Mouse (Mus musculus) heart, embryonic 14.5 days (tissue): ENCODE results near the gene Cyp2b23. TPM values are rescaled to one million over a fixed set of nuclear protein-coding genes. Genes with fewer than 3 reads are reported as not detected.
"Not testable (repeated sequence)": the region's sequence is repeated elsewhere in the genome, so short reads cannot be mapped to it uniquely, and the experiment has no call there.

Source experiments
- ATAC-seq: fragments of 200-750 bp; cut with Nextera tagmentation; 2 replicates; pipeline ENCODE4 v1.8.0; 2017; ENCODE audit warnings: low read depth, moderate TSS enrichment; ENCODE audit not compliant: insufficient number of reproducible peaks, insufficient read depth, low FRiP score
- H3K27ac ChIP-seq, 2 experiments: fragments of 200-500 bp in 1 of 2; fragments of 300-500 bp in 1 of 2; sonication (generic) in 1 of 2; replicated peaks in 1 of 2; 2 replicates each; pipeline ENCODE4 v1.5.1; 2012 to 2014; ENCODE audit warnings: low read depth in 2 of 2, low read length in 2 of 2, control low read depth in 1 of 2, mild to moderate bottlenecking in 1 of 2, mixed read lengths in 1 of 2; ENCODE audit not compliant: control insufficient read depth in 1 of 2, insufficient read depth in 1 of 2
- H3K27me3 ChIP-seq: fragments of 300-500 bp; sonication (generic); 2 replicates; pipeline ENCODE4 v1.6.1; 2014; ENCODE audit warnings: mild to moderate bottlenecking, low read length, control low read depth; ENCODE audit not compliant: control insufficient read depth, insufficient read depth
- H3K36me3 ChIP-seq: fragments of 300-500 bp; sonication (generic); 2 replicates; pipeline ENCODE4 v1.6.1; 2014; ENCODE audit warnings: mild to moderate bottlenecking, control low read depth, low read length, mixed read lengths; ENCODE audit not compliant: control insufficient read depth, insufficient read depth
- H3K4me1 ChIP-seq, 2 experiments: fragments of 200-500 bp in 1 of 2; fragments of 300-500 bp in 1 of 2; sonication (generic) in 1 of 2; 2 replicates each; pipeline ENCODE4 v1.6.1; 2012 to 2014; ENCODE audit warnings: low read length in 2 of 2, control low read depth in 1 of 2, mixed read lengths in 1 of 2; ENCODE audit not compliant: control insufficient read depth in 2 of 2, insufficient read depth in 2 of 2
- H3K4me2 ChIP-seq: fragments of 300-500 bp; sonication (generic); 2 replicates; pipeline ENCODE4 v1.6.1; 2014; ENCODE audit warnings: mild to moderate bottlenecking, low read length
- H3K4me3 ChIP-seq, 2 experiments: fragments of 200-500 bp in 1 of 2; fragments of 300-500 bp in 1 of 2; sonication (generic) in 1 of 2; 2 replicates each; pipeline ENCODE4 v1.5.1; 2012 to 2014; ENCODE audit warnings: low read length in 2 of 2, mild to moderate bottlenecking in 2 of 2, control low read depth in 1 of 2, low read depth in 1 of 2, moderate library complexity in 1 of 2; ENCODE audit not compliant: control insufficient read depth in 1 of 2, insufficient read depth in 1 of 2
- H3K9ac ChIP-seq: fragments of 300-500 bp; sonication (generic); 2 replicates; pipeline ENCODE4 v1.6.1; 2014; ENCODE audit warnings: mild to moderate bottlenecking, low read length
- H3K9me3 ChIP-seq: fragments of 300-500 bp; sonication (generic); 2 replicates; pipeline ENCODE4 v1.6.1; 2016; ENCODE audit warnings: low read length, control low read depth; ENCODE audit not compliant: control insufficient read depth
- WGBS: fragments of 180-500 bp; shearing (Covaris S2); extraction: QIAGEN DNeasy Blood & Tissue Kit; methylation state at CpG from one replicate; pipeline ENCODE4 v1.1.7; 2014; 5-methylcytosine and 5-hydroxymethylcytosine counted together
- polyA plus RNA-seq: library from polyadenylated mRNA; unstranded; fragments of >200 nt; fragmentation: Nextera tagmentation; extraction: Ambion mirVana; gene quantifications from 2 replicates; pipeline ENCODE4 v1.2.1, GENCODE M21; 2014

The Cyp2b23 gene
- polyA plus RNA-seq, 1 experiment from 2014 or later, result not detected

DNA sequence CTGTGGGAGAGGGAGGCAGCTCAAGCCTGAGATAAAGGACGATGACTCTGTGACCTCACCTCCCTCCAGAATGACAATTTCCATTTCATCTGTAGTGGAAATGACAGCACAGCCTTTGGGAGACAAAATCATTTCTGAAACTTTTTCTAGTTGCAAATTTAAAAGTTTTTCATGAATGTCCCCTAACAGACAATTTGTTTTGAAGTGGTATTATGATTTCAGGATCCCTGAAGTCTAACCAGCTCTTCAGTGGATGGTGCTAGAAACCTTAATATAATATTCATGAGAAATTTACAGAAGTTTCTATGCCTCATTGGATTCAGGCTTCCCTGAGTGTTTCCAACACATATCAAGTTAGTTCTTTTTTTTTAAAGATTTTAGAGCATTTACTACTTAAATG, 67.9 kb downstream of the Cyp2b23 start, which contains the start of gene Vmn1r185:
Vmn1r185 (minus strand) TSS at position 101 of the 400 bp plus-strand sequence.
- not testable (repeated sequence) for H3K36me3 ChIP-seq, H3K27me3 ChIP-seq, H3K9ac ChIP-seq, H3K4me1 ChIP-seq, H3K27ac ChIP-seq, H3K4me3 ChIP-seq, ATAC-seq, H3K4me2 ChIP-seq, H3K9me3 ChIP-seq
- 62% methylated on average over 1 of the region's 1 CpGs for whole genome bisulfite sequencing

Other genes with a start within 250 kb of the Cyp2b23 start
- gene Nlrp9a, start 151.4 kb downstream of the Cyp2b23 start, polyA plus RNA-seq, result not detected in 2 replicates
- not detected in 2 replicates for gene Vmn1r185, start 68.0 kb downstream of the Cyp2b23 start, polyA plus RNA-seq
- not detected in 2 replicates for gene Cyp2b19, start 70.7 kb upstream of the Cyp2b23 start, polyA plus RNA-seq
- not detected in 2 replicates for gene Cyp2g1, start 122.5 kb upstream of the Cyp2b23 start, polyA plus RNA-seq
- not detected in 2 replicates for gene Cyp2a5, start 148.9 kb upstream of the Cyp2b23 start, polyA plus RNA-seq